Comparison of ENCODE assay signal across 8 mouse cellular contexts in the genomic region with DNA sequence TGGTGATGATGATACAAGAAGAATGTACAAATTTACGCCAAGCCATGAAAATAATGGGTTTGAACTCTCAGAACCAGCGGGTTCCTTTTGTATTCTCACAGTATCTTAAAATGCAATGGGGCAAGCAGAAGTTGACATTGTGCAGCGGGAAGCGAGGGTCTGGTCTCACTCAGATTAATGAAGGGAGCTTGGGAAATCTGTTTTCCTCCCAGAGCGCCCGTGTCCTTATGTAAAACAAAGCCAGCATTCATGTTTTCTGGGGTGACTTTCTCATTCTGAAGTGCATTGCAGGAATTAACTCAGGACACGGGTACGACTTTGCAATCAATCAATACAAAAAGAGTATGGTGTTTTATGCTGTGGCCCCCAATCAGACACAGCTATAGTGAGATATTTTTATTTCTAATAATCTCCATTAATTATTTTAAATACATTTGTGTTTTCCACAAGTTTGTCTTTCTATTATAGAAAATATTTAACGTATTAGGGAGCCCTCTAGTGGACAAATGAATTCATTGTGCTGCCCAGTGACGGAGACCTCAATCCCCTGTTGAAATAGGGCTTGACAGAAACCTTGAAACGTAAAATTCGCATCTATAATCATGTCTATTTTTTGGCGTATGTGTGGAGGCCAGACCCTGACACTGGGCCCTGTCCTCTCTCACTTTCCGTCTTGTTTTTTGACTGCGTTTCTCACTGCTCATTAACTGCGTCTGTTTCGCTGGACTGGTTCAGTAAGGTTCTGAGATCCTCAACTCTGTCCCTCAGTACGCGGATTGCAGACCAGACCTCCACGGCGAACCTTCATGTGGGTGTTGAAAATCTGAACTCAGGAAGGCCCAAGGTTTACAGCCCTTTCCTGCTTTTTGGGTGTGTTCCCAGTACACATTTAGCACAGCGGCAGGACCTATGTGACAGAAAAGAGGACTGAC. TPM values are rescaled to one million over a fixed set of nuclear protein-coding genes. Genes with fewer than 3 reads are reported as not detected.
DNase-seq lines count a peak whose midpoint lies in the region; ATAC-seq and TF ChIP-seq lines count a peak whose summit lies in the region.

No protein-coding gene starts in this region.

- H3K36me3 ChIP-seq in heart, embryonic 13.5 days = no peaks in the 10 kb centered on the region

- 0 out of 2 replicates have a peak overlapping the region, but pooled peaks have one; percentile 11 for H3K4me3 ChIP-seq in heart, embryonic 13.5 days
- no peak overlapping the region for H3K4me3 ChIP-seq in left cerebral cortex, adult 2 months

- H3K4me2 ChIP-seq in heart, embryonic 13.5 days = peak overlapping the region; percentile 48

- WGBS in heart, embryonic 13.5 days = 41% methylated on average over 22 of the region's 22 CpGs

- ATAC-seq in heart, embryonic 13.5 days (ENCODE audit: extremely low read depth, insufficient number of reproducible peaks, low FRiP score, low TSS enrichment) = no peak

- peak; percentile 75 for TF ChIP-seq CTCF in left cerebral cortex, adult 2 months (IDR thresholded peaks at IDR 0.05)

- peak; percentile 12 for DNase-seq in left cerebral cortex, adult 11 months (ENCODE audit: low spot score)
- DNase-seq in left cerebral cortex, postnatal 4 days = no peak
- peak; percentile 40 for DNase-seq in brain, adult 2 months (ENCODE audit: low read depth, low spot score)
- DNase-seq in left cerebral cortex, adult 2 months (ENCODE audit: extremely low spot score in 1 of 2, low spot score in 2 of 2) = no peak
- peak; percentile 25 for DNase-seq in neural tube, embryonic 10.5 days (ENCODE audit: extremely low spot score, low spot score)
- no peak for DNase-seq in right cerebral cortex, postnatal 36 days (ENCODE audit: low spot score in 2 of 2)
- no peak for DNase-seq in urinary bladder, postnatal 36 days (ENCODE audit: low spot score in 2 of 2)

- 0 out of 2 replicates have a peak overlapping the region, but pooled peaks have one; percentile 9 for H3K9ac ChIP-seq in heart, embryonic 13.5 days

- H3K27me3 ChIP-seq in heart, embryonic 13.5 days (replicated peaks) = peaks cover 5% of the 10 kb centered on the region; the same call in 1 of the 2 replicates

- no peaks in the 10 kb centered on the region for H3K9me3 ChIP-seq in heart, embryonic 13.5 days

- H3K27ac ChIP-seq in heart, embryonic 13.5 days (replicated peaks) = no peak overlapping the region
- no peak overlapping the region for H3K27ac ChIP-seq in left cerebral cortex, adult 2 months

- H3K4me1 ChIP-seq in heart, embryonic 13.5 days = no peaks in the 10 kb centered on the region

- intact Hi-C loops in left cerebral cortex, postnatal 4 days (cut with DNase I) = no loop called here
- intact Hi-C loops in left cerebral cortex, adult 2 months (cut with DNase I) = loop anchor here (2.0 to 5.0 kb wide), 2 partner anchors 880 to 973 kb away; no protein-coding TSS in a partner anchor

RNA-seq across cellular contexts. Expression of a gene that starts 24.6 kb away (rescaled TPM):
- total RNA-seq in left cerebral cortex, postnatal 4 days (2021) = 1 to 10 TPM; 3.0 to 4.6 TPM
- polyA plus RNA-seq in heart, embryonic 13.5 days (2015; fragmentation: Nextera tagmentation; extraction: Ambion mirVana) = 0.10 TPM in 1 of 2 replicates, not detected in the other
- 1 to 10 TPM; 3.0 to 3.2 TPM for total RNA-seq in left cerebral cortex, adult 2 months (2021)

Comparison
In these comparisons a context has a peak if more than half of its experiments do, and no peak if none do; other contexts are left out.
1. DNase-seq: peak in left cerebral cortex, adult 11 months (single experiment), brain, adult 2 months (single experiment) and neural tube, embryonic 10.5 days (single experiment); none in left cerebral cortex, postnatal 4 days (single experiment), left cerebral cortex, adult 2 months (0 of 2), right cerebral cortex, postnatal 36 days (0 of 2) and urinary bladder, postnatal 36 days (0 of 2).